Mouse (Mus musculus) midbrain, embryonic 14.5 days (tissue): Measurements from ENCODE around the gene Slc25a33. TPM values are rescaled to one million over a fixed set of nuclear protein-coding genes. Genes with fewer than 3 reads are reported as not detected.
A peak's percentile ranks its signal among the peaks of the same experiment; 100 is the strongest.
"Not testable (repeated sequence)": the region's sequence is repeated elsewhere in the genome, so short reads cannot be mapped to it uniquely, and the experiment has no call there.

Experiments
- ATAC-seq: fragments of 200-750 bp; cut with Nextera tagmentation; 2 replicates; pipeline ENCODE4 v1.8.0; 2017; ENCODE audit warnings: moderate number of reproducible peaks, moderate library complexity; ENCODE audit not compliant: low FRiP score, low TSS enrichment
- DNase-seq: peaks from one replicate; pipeline ENCODE4 v3.0.0-alpha.2; 2015
- H3K27ac ChIP-seq: fragments of 300-500 bp; sonication (generic); replicated peaks from 2 replicates; pipeline ENCODE4 v1.5.1; 2014; ENCODE audit warnings: mild to moderate bottlenecking, low read depth, low read length, moderate library complexity
- H3K27me3 ChIP-seq: fragments of 300-500 bp; sonication (generic); 2 replicates; pipeline ENCODE4 v1.6.1; 2014; ENCODE audit warnings: low read length, control low read depth, mixed read lengths; ENCODE audit not compliant: control insufficient read depth, insufficient read depth
- H3K36me3 ChIP-seq: fragments of 300-500 bp; sonication (generic); 2 replicates; pipeline ENCODE4 v1.6.1; 2014; ENCODE audit warnings: low read length, control low read depth; ENCODE audit not compliant: control insufficient read depth, insufficient read depth
- H3K4me1 ChIP-seq: fragments of 300-500 bp; sonication (generic); 2 replicates; pipeline ENCODE4 v1.6.1; 2014; ENCODE audit warnings: mild to moderate bottlenecking, antibody characterized with exemption, low read length, control low read depth; ENCODE audit not compliant: control insufficient read depth, insufficient read depth
- H3K4me2 ChIP-seq: fragments of 300-500 bp; sonication (generic); 2 replicates; pipeline ENCODE4 v1.6.1; 2014; ENCODE audit warnings: mild to moderate bottlenecking, low read length, moderate library complexity
- H3K4me3 ChIP-seq: fragments of 300-500 bp; sonication (generic); replicated peaks from 2 replicates; pipeline ENCODE4 v1.5.1; 2014; ENCODE audit warnings: low read depth, low read length
- H3K9ac ChIP-seq: fragments of 300-500 bp; sonication (generic); replicated peaks from 2 replicates; pipeline ENCODE4 v1.6.1; 2014; ENCODE audit warnings: mild to moderate bottlenecking, low read length, moderate library complexity
- H3K9me3 ChIP-seq: fragments of 300-500 bp; sonication (generic); 2 replicates; pipeline ENCODE4 v1.6.1; 2016; ENCODE audit warnings: low read length, control low read depth, mixed read lengths; ENCODE audit not compliant: control insufficient read depth
- WGBS: fragments of 180-500 bp; shearing (Covaris S2); extraction: QIAGEN DNeasy Blood & Tissue Kit; methylation state at CpG from one replicate; pipeline ENCODE4 v1.1.7; 2014; 5-methylcytosine and 5-hydroxymethylcytosine counted together
- polyA plus RNA-seq: library from polyadenylated mRNA; unstranded; fragments of >200 nt; fragmentation: Nextera tagmentation; extraction: Ambion mirVana; gene quantifications from 2 replicates; pipeline ENCODE4 v1.2.1, GENCODE M21; 2014

Slc25a33 gene
- polyA plus RNA-seq, 1 experiment from 2014 or later: 29.1 TPM

DNA sequence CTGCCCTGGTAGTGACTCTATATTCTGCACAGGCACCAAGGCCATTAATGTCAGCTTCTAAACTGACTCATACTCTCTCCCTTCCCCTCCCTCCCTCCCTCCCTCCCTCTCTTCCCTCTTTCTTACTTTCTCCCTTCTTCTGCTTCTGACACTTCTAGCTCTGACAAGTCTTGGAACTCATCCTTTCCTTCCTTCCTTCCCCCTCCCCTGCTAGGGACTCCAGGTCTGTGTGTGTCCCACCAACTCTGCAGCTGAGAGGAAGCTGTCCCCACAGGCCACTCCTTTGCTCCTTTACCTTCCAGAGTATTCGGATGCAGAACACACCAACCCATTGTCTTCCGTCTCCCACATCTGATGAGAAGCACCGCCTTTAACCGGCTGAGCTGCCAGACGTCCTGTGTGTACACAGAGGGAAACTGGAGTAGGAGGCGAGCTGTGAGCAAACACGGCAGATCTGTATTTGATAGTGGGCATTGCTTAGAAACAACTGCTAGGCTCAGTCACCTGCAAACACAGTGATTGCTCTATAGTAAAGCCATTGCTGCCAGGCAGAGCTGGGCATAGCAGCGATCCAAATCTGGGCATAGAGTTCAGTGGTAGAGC lies 1.8 kb upstream of the Slc25a33 start:
- peaks cover 16% of the 10 kb centered on the region for H3K4me1 ChIP-seq
- no peak for DNase-seq
- no peak overlapping the region for H3K9ac ChIP-seq
- H3K4me2 ChIP-seq: no peak overlapping the region
- H3K4me3 ChIP-seq: no peak overlapping the region
- H3K36me3 ChIP-seq: no peaks in the 10 kb centered on the region
- no peaks in the 10 kb centered on the region for H3K9me3 ChIP-seq
- 38% methylated on average over 8 of the region's 8 CpGs for WGBS
- H3K27ac ChIP-seq: no peak overlapping the region
- H3K27me3 ChIP-seq: no peaks in the 10 kb centered on the region
- ATAC-seq: no peak

DNA sequence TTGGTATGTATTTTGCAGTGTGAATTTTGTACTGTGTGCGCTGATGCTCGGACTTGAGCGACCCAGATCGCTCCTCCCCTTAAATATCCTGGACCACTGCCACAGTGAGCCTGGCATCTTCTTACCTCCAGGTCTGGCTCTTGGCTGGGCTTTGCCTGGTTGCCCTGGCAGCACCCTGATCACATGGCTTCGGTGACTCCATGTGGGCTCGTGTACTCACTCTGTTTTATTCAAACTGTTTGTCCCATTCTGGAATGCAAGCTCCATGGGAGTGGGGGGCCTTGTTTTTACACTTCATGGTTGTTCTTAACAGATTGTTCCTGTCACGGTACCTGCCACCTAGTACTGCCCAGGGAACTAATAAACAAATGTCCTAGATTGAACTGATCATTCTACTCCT lies 1.3 kb upstream of the Slc25a33 start:
- no peak overlapping the region for H3K27ac ChIP-seq
- 73% methylated on average over 7 of the region's 7 CpGs for WGBS
- H3K4me2 ChIP-seq: no peak overlapping the region
- no peak overlapping the region for H3K9ac ChIP-seq
- ATAC-seq: no peak
- H3K4me3 ChIP-seq: no peak overlapping the region
- H3K4me1 ChIP-seq: peaks cover 16% of the 10 kb centered on the region
- no peak for DNase-seq
- H3K36me3 ChIP-seq: no peaks in the 10 kb centered on the region
- no peaks in the 10 kb centered on the region for H3K9me3 ChIP-seq
- no peaks in the 10 kb centered on the region for H3K27me3 ChIP-seq

DNA sequence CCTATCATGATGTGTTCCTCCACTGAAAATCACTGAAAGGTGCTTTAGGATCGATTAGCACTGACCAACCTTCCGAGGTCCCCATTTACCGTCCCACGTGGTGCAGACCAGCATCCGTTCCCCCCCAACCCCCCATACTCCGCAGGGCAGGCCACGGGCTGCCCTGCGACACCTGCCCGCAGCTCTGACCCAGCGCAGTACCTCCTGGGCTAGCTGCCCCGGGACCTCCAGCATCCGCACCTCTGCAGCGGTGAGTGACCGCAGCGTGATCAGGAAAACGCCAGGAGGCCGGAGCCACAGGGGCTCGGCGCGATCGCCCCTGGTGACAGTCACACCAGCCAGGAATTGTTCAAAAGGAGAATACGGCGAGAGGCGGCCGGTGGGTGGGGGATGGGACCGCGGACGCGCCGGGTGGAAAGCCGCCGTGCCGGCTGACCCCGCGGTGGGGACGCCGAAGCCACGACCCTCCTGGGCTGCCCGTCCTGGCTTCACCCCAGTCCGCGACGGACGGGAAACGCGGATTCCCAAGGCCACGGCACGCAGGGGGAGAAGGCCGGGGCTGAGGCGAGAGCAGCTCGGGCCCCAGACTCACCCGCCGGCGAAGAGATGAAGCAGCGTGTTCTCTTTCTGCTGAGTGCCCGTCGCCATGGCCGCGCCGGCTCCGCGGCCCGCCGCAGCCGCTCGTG lies 526 bp downstream of the Slc25a33 start:
- Histone ChIP-seq H3K27me3 (no peaks in the 10 kb centered on the region), H3K4me2 (peak overlapping the region; percentile 98), H3K36me3 (no peaks in the 10 kb centered on the region), H3K27ac (peak overlapping the region; percentile 85), H3K9me3 (no peaks in the 10 kb centered on the region), H3K4me3 (peak overlapping the region; percentile 78), H3K9ac (peak overlapping the region; percentile 79), H3K4me1 (peaks cover 16% of the 10 kb centered on the region)
- DNase-seq (peak; percentile 64), ATAC-seq (peak; percentile 71)
- under 1% methylated on average over 65 of the region's 65 CpGs for WGBS

DNA sequence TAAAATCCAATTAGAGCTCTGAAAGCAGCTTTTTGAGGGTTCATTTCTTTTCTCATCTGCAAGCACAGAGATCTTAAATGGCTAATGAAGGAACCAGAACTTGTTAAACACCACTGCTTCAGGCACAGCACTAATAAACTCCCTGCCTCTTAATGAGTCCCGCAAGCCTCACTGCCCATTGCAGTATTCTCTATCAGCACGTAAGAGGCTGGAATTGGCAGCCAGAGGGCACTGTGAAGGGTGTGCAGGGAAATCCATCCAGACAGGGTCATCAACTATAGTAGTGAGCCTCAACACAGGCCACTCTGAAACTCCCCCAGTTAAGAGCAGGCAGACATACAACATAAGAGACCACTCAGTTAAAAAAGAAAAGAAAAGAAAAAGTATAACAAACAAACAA lies 1.7 kb downstream of the Slc25a33 start:
- peaks cover 16% of the 10 kb centered on the region for H3K4me1 ChIP-seq
- no peaks in the 10 kb centered on the region for H3K9me3 ChIP-seq
- H3K4me3 ChIP-seq: no peak overlapping the region
- no peaks in the 10 kb centered on the region for H3K36me3 ChIP-seq
- H3K4me2 ChIP-seq: peak overlapping the region; percentile 98; the same call in 1 of the 2 replicates
- no peaks in the 10 kb centered on the region for H3K27me3 ChIP-seq
- no peak for ATAC-seq
- H3K9ac ChIP-seq: no peak overlapping the region
- H3K27ac ChIP-seq: no peak overlapping the region
- DNase-seq: peak; percentile 65
- WGBS: 6% methylated on average over 2 of the region's 2 CpGs

- H3K9ac ChIP-seq: no peak overlapping the region
- peaks cover 7% of the 10 kb centered on the region; the same call in 1 of the 2 replicates for H3K36me3 ChIP-seq
- DNase-seq: no peak
- no peaks in the 10 kb centered on the region for H3K4me1 ChIP-seq
- WGBS: 91% methylated on average over 5 of the region's 5 CpGs
- H3K9me3 ChIP-seq: no peaks in the 10 kb centered on the region
- H3K27me3 ChIP-seq: no peaks in the 10 kb centered on the region
- H3K27ac ChIP-seq: no peak overlapping the region
- no peak overlapping the region for H3K4me2 ChIP-seq
- H3K4me3 ChIP-seq: no peak overlapping the region
- no peak for ATAC-seq
These were observed 8.9 kb downstream of the Slc25a33 start for GRCm38 (mm10) chr4:149765201-149765600.

DNA sequence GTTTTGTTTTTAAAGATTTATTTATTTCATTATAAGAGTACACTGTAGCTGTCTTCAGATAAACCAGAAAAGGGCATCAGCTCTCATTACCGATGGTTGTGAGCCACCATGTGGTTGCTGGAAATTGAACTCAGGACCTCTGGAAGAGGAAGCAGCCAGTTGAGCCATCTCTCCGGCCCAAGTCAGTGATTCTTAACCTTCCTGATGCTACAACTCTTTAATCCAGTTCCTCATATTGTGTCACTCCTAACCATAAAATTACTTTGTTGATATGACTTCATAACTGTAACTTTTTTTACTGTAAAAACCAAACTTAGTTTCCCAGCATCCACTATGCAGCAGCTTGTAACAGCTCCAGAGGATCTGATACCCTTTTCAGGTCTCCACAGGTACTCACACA lies 10.7 kb downstream of the Slc25a33 start:
- Histone ChIP-seq H3K4me1 (no peaks in the 10 kb centered on the region), H3K27me3 (no peaks in the 10 kb centered on the region), H3K9me3 (no peaks in the 10 kb centered on the region), H3K27ac (no peak overlapping the region), H3K36me3 (peaks cover 17% of the 10 kb centered on the region; the same call in 1 of the 2 replicates), H3K4me2 (no peak overlapping the region), H3K4me3 (no peak overlapping the region), H3K9ac (no peak overlapping the region)
- DNase-seq: no peak
- ATAC-seq: no peak
- WGBS: 98% methylated on average over 2 of the region's 2 CpGs

DNA sequence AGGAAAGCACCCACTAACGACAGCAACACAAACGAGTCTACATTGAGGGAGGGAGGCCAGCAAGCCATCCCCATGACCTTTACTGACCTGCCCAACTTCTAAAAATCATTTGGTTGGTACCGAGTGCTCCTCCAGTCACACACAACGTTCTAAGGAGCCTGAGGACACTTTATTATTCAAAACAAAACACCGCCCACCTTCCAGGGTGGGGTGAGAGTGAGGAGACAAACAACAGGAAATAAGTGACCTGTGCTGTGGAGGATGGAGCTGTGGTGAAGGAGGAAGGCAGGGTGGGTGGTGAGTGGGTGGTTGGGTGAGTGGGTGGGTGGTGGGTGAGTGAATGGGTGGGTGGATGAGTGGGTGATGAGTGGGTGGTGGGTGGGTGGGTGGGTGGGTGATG lies 14.6 kb downstream of the Slc25a33 start:
- Histone ChIP-seq H3K9me3 (no peaks in the 10 kb centered on the region), H3K36me3 (peaks cover 17% of the 10 kb centered on the region; the same call in 1 of the 2 replicates), H3K4me3 (no peak overlapping the region), H3K9ac (no peak overlapping the region), H3K27ac (no peak overlapping the region), H3K4me1 (no peaks in the 10 kb centered on the region), H3K27me3 (no peaks in the 10 kb centered on the region), H3K4me2 (no peak overlapping the region)
- ATAC-seq (no peak), DNase-seq (no peak)
- WGBS: 79% methylated on average over 5 of the region's 5 CpGs

DNA sequence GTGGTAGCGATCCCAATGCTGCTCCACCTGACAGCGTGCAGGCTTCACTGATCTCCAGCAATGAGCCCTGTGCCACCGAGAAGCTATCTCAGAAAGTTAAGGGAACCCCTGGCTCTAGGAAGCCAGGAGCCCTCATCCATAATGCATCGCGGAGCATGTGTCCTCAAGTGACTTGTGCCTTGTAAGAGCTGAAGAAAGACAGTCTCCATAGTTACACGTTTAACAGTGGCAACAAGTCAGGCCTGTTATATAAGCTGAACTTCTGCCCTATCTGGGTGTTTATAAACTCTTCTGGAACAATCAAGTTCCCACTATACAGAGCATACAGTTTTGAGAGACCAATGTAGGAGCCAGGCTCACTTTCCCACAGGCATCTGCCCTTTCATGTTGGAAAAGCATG lies 15.7 kb downstream of the Slc25a33 start:
- no peaks in the 10 kb centered on the region for H3K9me3 ChIP-seq
- WGBS: 70% methylated on average over 6 of the region's 6 CpGs
- no peaks in the 10 kb centered on the region for H3K4me1 ChIP-seq
- H3K4me3 ChIP-seq: no peak overlapping the region
- DNase-seq (no peak), ATAC-seq (no peak)
- H3K27ac ChIP-seq: no peak overlapping the region
- H3K27me3 ChIP-seq: no peaks in the 10 kb centered on the region
- no peak overlapping the region for H3K4me2 ChIP-seq
- H3K9ac ChIP-seq: no peak overlapping the region
- peaks cover 20% of the 10 kb centered on the region; the same call in 1 of the 2 replicates for H3K36me3 ChIP-seq

DNA sequence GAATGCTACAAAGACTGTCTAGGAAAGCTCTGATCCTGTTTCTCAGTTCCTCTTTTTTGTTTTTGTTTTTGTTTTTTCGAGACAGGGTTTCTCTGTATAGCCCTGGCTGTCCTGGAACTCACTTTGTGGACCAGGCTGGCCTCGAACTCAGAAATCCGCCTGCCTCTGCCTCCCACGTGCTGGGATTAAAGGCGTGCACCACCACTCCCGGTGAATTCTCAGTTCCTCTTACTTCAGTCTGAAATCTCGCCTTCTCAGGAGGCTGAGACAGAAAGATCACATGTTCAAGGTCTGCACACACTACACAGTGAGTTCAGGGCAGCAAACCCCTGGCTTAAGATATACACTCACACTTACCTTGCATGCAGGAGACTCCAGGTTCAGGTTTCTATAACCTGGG lies 17.5 kb downstream of the Slc25a33 start:
- H3K4me2 ChIP-seq, H3K4me3 ChIP-seq, ATAC-seq, DNase-seq, H3K9ac ChIP-seq, H3K27me3 ChIP-seq, H3K27ac ChIP-seq, H3K9me3 ChIP-seq: not testable (repeated sequence)
- WGBS: 92% methylated on average over 7 of the region's 7 CpGs
- 0 out of 2 replicates have a peak, but pooled peaks cover 14% of the 10 kb centered on the region for H3K4me1 ChIP-seq
- peaks cover 20% of the 10 kb centered on the region; the same call in 1 of the 2 replicates for H3K36me3 ChIP-seq
